Mouse (Mus musculus) olfactory bulb, adult 2 months (tissue): ENCODE data around the gene Mical2.

ENCODE experiments used
- CTCF ChIP-seq: fragments of 200-500 bp; IDR thresholded peaks from 2 replicates; pipeline ENCODE4 v1.5.1; 2012; ENCODE audit warnings: low read depth, mild to moderate bottlenecking, low read length, moderate library complexity; ENCODE audit not compliant: insufficient read depth
- POLR2A ChIP-seq: fragments of 200-500 bp; IDR thresholded peaks from 2 replicates; pipeline ENCODE4 v1.6.1; 2012; ENCODE audit warnings: mild to moderate bottlenecking, low read depth, low read length, moderate library complexity; ENCODE audit not compliant: insufficient read depth

- TF ChIP-seq POLR2A = no peak
- no peak for TF ChIP-seq CTCF
These were observed 49.0 kb downstream of the Mical2 start for GRCm38 (mm10) chr7:112274611-112275010.
